Mouse (Mus musculus) megakaryocyte-erythroid progenitor cell, adult 5-6 weeks (primary cell): ENCODE measurements at regions not wholly inside any gene's neighbourhood (a gene's known extent, or its start where the extent isn't known, plus 50 kb on each side); places are given as distances from the start of the nearest gene placed in this dataset.
"Not testable (repeated sequence)": the region's sequence is repeated elsewhere in the genome, so short reads cannot be mapped to it uniquely, and the experiment has no call there.

Source experiments
- ATAC-seq: replicated peaks from 2 replicates; pipeline ENCODE4 v1.8.0; 2016; ENCODE audit warnings: mild to moderate bottlenecking, inconsistent platforms; ENCODE audit not compliant: severe bottlenecking, poor library complexity, low FRiP score, low TSS enrichment

GRCm38 (mm10) chr2:10658317-10658716 lies 288.0 kb downstream of the Sfmbt2 start:
- ATAC-seq: no peak

GRCm38 (mm10) chr2:10667915-10668314 lies 297.6 kb downstream of the Sfmbt2 start:
- not testable (repeated sequence) for ATAC-seq

- no peak for ATAC-seq
Observed at GRCm38 (mm10) chr2:10670423-10671298, 300.4 kb downstream of the Sfmbt2 start.

GRCm38 (mm10) chr2:10671299-10671632 lies 301.0 kb downstream of the Sfmbt2 start:
- ATAC-seq: no peak

GRCm38 (mm10) chr2:10672196-10672595 lies 301.9 kb downstream of the Sfmbt2 start:
- ATAC-seq: no peak

- no peak for ATAC-seq
Observed at GRCm38 (mm10) chr2:10674738-10675349, 304.5 kb downstream of the Sfmbt2 start.

GRCm38 (mm10) chr2:10701459-10701858 lies 331.1 kb downstream of the Sfmbt2 start:
- ATAC-seq: no peak

- no peak for ATAC-seq
Observed at GRCm38 (mm10) chr2:10718366-10718765, 348.1 kb downstream of the Sfmbt2 start.

GRCm38 (mm10) chr2:10734337-10734736 lies 364.0 kb downstream of the Sfmbt2 start:
- not testable (repeated sequence) for ATAC-seq

- no peak for ATAC-seq
Observed at GRCm38 (mm10) chr2:10736696-10737457, 366.6 kb downstream of the Sfmbt2 start.

GRCm38 (mm10) chr2:10737458-10737775 lies 367.1 kb downstream of the Sfmbt2 start:
- ATAC-seq: no peak

GRCm38 (mm10) chr2:10745127-10745526 lies 374.8 kb downstream of the Sfmbt2 start:
- no peak for ATAC-seq

GRCm38 (mm10) chr2:10755375-10755774 lies 385.1 kb downstream of the Sfmbt2 start:
- ATAC-seq: no peak

- ATAC-seq: no peak
Observed at GRCm38 (mm10) chr2:10757202-10757840, 387.0 kb downstream of the Sfmbt2 start.

GRCm38 (mm10) chr2:10757886-10758285 lies 387.6 kb downstream of the Sfmbt2 start:
- no peak for ATAC-seq

GRCm38 (mm10) chr2:10762236-10762635 lies 391.9 kb downstream of the Sfmbt2 start:
- ATAC-seq: no peak

GRCm38 (mm10) chr2:10783071-10783470 lies 388.8 kb upstream of the Prkcq start:
- no peak for ATAC-seq

GRCm38 (mm10) chr2:10783594-10783993 lies 388.3 kb upstream of the Prkcq start:
- ATAC-seq: no peak

- ATAC-seq: no peak
Observed at GRCm38 (mm10) chr2:10784266-10784665, 387.6 kb upstream of the Prkcq start.

- no peak for ATAC-seq
Observed at GRCm38 (mm10) chr2:10785156-10785555, 386.8 kb upstream of the Prkcq start.
